Mouse (Mus musculus): ENCODE measurements at regions not wholly inside any gene's neighbourhood (a gene's known extent, or its start where the extent isn't known, plus 50 kb on each side); places are given as distances from the start of the nearest gene placed in this dataset.
"Not testable (repeated sequence)": the region's sequence is repeated elsewhere in the genome, so short reads cannot be mapped to it uniquely, and the experiment has no call there.

DNA sequence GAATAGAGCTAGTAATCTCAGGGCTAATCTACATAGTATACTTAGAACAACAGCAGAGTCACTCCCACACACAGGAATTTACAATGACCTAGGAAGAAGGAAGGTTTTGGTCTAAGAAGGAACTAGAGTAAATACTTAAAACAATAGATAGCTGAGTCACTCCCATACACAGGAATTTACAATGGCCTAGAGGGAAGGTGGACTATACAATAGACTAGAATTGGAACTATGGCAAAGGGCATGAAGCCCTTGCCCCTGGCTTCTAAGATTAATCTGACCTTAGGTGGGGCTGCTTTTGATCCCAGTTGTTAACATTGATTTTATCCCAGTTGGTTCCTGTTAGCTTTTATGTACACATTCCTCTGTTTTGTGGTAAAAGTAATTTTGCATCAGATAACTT, 427.8 kb upstream of the Clint1 start:
- not testable (repeated sequence) for DNase-seq (ENCODE audit: low spot score)

DNA sequence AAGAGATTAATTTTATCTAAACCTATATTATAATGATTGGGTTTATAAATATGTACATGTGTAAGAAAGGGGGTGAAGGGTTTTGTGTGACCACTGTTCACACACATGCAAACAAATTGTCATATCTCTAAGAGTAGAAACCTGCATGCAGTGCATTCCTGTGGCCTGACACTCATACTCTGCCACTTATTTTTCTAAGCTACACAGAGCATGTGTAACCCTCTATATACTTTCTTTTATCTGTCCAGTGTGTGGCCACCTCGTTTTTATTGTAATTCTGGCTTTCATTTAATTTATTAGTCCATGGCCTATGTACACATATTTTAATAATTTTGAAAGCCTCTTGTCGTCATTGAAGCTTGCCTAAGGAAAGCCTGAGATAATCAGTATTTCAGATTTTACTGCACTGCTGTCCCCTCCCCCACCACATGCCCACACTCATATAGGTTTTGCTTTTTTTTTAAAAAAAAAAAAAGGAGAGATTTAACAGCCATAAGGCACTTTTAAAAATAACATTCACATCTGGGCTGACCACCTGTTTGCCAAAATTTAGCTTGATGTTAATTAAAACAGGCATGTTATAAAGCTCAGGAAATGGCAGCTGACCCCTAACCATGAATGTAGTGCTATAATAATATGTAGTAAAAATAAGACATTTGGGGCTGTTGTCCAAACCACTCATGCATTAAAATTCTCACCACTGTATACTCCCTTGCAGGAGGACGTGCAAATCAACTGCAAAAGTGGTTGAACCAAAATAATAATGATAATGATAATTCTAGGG, 410.7 kb upstream of the Clint1 start:
- DNase-seq (ENCODE audit: low spot score), result no peak

DNA sequence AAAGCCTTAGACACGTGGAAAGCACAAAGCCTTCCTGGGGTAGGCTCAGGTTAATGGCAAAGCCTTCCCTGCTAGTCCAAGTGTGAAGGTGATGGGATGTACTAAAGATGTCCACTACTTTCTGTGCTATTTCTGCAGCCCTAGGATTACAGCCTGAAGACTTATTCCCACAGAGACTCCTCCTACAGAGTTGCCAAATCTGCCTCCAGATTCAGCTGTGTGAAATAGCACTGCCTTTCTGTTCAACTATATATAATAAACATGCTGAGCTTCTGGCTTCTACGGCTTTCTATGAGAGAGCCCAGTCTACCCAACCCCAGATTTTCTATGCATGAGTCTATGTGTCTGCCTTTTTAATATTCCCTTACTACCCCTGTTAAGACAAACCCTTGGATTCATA, 405.3 kb upstream of the Clint1 start:
- DNase-seq (ENCODE audit: low spot score), result no peak

DNA sequence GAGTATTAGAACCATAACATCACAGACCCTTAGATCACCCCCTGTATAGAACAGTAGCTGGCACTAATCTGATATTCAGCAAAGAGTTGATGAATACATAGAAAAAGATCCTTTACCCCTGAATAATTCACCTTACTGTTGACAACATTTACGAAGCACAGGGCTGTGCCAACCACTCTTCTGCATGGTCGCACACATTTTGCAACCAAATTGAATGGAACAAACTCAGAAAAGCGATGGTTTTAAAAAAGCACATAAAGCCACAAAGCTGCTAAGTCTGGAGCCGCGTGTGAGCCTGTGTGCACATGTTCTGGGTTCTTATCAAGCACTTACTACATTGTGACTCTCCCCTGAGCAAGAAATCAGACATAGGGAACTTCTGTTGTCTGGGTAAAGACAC, 397.6 kb upstream of the Clint1 start:
- no peak for DNase-seq (ENCODE audit: low spot score)

- no peak for DNase-seq (ENCODE audit: low spot score)
These were observed 396.9 kb upstream of the Clint1 start for GRCm38 (mm10) chr11:45454933-45455332.

GRCm38 (mm10) chr11:45456724-45457123, 395.1 kb upstream of the Clint1 start:
- no peak for DNase-seq (ENCODE audit: low spot score)

DNA sequence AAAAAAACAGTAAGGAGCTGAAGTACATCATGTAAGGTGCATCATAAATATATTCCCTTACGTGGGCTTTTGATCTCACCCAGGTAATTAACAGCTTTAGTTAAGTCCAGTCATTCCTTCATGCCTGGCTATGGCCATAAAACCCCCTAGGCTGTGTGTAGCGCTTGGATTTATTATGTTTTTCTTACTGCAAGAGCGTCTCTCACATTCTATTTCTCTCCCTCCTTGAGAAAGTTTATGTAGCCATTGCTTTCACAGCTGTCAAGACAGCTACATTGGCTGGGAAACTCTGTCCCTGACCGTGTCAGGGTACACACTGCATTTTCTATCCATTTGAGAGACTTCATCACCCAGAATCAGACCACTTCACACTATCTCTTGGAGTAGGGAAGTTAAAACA, 394.3 kb upstream of the Clint1 start:
- DNase-seq (ENCODE audit: low spot score), result no peak

DNA sequence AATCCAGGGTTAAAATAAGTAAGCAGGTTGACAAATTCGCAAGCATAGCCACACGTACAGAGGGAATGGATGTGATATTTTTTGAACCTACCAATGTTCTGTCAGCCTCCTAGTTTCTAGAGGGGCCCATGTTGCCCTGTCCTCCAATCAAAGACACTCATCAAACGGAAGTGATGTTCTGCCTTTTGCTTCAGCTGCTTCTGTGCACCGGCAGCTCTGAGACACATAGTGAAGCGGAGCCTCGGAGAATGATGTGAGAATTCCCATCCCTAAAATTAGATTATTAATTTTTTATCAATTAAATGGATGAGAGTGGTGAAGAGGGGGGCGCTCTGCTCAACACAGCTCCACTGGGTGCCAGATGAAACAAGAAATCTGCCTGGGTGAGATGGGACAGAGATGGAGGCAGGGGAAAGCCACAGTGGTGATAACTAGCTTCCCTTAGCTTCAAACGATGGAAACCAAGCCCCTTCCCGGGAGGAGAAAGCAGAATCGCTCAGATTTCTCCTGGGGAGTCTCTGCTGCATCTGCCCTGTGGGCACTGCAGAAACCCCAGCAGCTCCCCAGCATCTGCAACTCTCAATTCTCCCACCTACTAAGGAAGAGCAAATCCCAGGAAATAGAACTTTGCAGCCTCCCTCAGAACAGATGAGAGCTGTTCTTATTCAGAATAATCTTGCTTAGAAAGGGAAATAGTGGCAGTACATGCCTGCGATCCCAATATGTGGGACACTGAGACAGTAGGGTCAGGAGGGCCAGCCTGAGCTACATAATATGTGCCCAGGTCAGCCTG, 391.7 kb upstream of the Clint1 start:
- no peak for DNase-seq (ENCODE audit: low spot score)

- DNase-seq (ENCODE audit: low spot score), result no peak
These were observed 387.4 kb upstream of the Clint1 start for GRCm38 (mm10) chr11:45464501-45464900.

DNA sequence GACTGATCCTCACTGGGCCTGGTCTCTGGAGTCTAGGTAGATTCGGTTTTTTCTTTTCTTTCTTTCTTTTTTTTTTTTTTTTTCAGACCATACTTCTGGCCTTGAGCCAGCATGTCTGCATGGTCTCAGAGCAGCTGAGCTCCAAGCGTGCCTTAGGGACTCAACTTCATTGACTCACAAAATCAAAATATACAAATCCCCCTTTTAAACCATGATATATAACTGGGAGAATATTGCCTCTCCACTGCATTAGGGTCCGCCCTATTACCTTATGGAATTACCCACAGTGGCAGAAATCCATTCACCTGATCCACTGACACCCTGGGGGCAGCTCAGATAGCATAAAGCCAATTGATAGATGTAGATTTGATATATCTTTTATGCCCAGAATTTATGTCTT, 385.5 kb upstream of the Clint1 start:
- no peak for DNase-seq (ENCODE audit: low spot score)

GRCm38 (mm10) chr11:45472171-45472570, 379.7 kb upstream of the Clint1 start:
- DNase-seq (ENCODE audit: low spot score), result no peak

DNA sequence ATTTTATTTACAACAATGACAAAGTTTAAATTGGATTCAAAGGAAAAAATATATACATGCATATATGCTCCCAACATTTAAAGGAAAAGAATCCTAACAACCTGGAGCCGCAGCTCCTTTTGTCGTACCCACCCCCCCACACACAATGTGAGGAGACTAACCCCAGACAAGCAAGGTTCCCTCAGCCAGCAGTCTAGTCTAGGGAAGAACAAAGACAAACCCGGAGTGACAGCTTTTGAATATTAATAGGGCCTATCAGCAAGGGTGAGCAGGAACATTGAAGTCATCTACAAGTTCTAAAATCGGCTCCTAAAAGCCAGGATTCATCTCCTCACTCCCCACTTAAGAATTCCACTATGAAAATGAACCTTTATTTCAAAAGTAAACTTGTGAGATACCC, 374.9 kb upstream of the Clint1 start:
- no peak for DNase-seq (ENCODE audit: low spot score)

DNA sequence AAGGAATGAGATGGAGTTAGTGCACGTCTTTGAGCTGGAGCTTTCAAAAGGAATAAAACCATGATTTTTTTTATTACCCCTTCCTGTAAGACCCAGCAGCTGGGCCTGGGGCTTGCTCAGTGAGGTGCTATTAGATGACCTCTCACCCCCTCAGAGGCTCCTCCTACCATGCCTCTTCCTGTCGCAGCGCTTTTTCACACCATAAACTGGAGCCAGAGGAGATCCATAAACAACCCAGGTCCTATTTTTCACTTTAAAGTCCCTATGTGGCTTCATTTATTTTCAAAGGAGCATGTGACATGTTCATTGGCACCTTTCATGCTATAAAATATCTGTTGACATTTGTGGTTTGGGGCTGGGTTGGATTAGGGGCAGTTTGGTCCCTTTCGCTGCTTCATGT, 365.9 kb upstream of the Clint1 start:
- no peak for DNase-seq (ENCODE audit: low spot score)

DNA sequence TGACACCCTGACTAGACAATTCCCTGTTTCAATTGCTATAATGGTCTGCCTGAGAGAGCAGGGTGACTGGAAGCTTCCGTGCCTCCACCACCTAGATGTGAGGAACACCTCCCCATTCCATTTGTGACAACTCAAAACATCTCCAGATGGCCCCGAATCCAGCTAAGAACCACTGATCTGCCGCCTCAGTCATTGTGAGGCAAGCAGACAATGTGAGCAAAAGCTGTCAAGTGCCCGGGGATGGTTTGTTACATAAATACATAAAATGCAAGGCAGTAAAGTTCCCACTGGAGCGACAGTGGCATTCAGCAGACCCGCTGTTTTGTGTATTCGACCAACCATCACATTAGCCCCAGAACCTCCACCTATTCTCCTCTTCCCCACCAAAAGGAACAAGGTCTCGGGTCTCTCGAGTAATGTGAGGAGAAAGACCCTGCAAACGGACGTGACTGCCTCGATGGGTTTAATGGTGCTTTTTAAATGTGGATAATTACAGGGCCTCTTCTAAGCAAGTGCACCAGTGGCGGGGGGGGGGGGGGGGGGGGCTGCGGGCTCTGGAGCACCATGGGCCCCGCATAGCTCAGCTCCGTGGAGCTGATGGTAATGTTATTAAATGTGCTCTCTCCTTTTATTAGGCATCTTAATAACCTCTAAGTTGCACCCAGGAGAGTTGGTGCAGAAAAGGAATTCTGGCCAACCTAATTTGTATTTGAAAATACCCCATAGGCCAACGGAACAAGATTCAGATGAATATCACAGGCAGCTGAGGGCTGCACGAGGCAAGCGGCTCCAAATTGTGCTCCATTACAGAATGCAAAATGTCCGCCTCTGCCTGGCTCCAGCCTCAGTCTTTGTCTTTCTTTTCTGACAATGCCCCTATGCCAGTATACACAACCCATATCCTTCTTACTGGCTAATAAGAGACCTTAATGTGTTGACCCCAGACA, 360.6 kb upstream of the Clint1 start:
- DNase-seq (ENCODE audit: low spot score), result no peak

- DNase-seq (ENCODE audit: low spot score), result no peak
These were observed 356.6 kb upstream of the Clint1 start for GRCm38 (mm10) chr11:45495246-45495645.

DNA sequence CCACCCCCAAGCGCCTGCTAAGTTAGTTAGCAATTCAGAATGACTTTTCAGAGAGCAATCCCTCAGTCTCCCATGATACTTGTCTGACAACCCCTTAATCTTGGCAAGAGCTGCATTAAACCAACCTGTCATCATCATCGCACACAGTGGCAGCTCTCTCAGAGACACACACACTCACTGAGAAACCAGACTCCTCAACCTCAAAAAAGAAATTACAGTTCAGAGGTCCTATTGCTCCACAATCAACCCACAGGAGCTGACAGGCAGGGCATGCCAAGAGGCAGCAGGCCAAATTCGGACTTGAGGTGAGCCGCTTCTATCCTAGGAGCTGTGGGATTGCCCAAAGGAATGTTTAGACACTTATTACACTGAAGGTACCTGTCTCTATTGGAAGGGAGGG, 343.3 kb upstream of the Clint1 start:
- DNase-seq (ENCODE audit: low spot score), result no peak

GRCm38 (mm10) chr11:45509278-45509677, 342.6 kb upstream of the Clint1 start:
- no peak for DNase-seq (ENCODE audit: low spot score)

DNA sequence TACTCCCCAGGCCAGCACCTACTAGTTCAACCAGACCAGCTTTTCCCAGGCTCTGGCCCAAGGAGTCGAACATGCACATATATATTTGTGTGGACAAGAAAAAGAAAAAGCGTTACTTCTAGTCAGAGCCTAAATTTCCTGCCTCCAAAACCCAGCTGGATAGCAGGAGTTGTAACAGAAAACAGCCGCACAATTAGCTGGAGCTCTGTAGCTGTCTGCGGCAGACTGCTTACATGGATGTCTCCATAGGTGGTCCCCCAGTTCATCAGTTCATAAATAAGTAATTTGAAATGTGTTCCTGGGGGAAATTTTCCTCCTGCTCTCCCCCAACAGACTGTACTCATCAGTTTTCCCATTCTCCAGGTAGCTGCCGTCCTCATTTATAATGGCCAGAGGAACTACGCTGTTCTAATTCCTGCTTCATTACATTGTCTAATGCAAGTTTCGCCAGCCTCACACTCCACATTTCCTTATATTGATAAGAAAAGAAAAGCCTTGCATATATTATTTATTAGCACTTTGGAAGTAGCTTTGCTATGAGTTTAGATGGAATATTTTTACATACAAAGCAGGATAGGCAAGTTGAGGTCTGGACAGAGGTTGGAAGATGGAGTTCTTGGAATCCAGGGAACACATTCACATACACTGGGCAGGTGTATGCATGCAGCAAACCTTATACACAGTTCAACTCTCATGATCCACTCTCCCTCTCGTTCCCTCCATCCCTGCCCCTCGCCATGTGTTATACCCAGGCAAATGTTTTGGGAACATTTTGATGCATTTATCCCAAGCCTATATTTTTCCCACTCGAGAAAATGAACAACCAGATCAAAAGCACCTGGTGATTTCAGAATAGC, 337.2 kb upstream of the Clint1 start:
- no peak for DNase-seq (ENCODE audit: low spot score)

DNA sequence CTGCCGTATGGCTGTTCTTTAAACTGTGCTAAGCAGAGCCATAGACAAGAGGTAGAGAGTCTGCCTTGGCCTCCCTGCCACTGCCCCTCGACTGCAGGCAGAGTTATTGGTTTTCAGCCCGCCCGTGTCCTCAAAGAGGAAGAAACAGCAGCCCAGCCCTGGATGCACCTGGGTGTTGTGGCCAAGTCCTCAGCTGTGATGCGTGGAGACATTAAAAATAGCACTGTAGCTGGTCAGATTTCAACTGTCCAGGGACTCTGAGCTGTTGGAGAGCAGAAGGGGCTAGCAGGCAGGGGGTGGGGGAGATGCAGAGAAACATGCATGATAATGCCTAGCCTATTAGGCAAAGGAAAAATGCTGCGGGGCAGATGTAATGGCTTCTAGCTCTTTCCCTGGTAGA, 327.1 kb upstream of the Clint1 start:
- no peak for DNase-seq (ENCODE audit: low spot score)

DNA sequence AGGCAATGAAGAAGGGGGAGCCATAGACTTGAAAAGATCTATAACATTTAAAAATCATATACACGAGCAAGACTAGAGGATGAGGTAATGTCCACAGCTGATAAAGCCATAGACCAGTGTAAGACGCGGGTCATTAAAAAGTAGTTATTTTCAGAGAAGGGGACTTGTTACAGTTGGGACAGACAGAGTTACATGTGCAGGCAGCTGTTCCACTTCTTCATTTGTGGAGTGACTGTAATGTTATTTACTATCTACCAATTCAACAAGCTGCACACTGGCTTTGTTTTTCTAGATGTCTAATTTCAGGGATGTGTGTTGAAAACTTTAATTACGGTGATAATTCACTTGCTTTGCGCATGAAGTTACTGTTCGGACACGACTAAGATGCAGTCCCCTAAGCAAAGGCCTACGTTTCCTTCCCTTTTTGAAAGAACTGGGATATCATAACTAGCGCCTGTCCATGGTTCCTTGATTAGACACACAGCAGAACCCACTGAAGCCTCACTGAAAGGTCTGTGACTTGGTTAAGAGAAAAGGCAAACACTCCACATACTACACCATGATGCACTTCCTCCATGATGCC, 320.7 kb upstream of the Clint1 start:
- no peak for DNase-seq (ENCODE audit: low spot score)

DNA sequence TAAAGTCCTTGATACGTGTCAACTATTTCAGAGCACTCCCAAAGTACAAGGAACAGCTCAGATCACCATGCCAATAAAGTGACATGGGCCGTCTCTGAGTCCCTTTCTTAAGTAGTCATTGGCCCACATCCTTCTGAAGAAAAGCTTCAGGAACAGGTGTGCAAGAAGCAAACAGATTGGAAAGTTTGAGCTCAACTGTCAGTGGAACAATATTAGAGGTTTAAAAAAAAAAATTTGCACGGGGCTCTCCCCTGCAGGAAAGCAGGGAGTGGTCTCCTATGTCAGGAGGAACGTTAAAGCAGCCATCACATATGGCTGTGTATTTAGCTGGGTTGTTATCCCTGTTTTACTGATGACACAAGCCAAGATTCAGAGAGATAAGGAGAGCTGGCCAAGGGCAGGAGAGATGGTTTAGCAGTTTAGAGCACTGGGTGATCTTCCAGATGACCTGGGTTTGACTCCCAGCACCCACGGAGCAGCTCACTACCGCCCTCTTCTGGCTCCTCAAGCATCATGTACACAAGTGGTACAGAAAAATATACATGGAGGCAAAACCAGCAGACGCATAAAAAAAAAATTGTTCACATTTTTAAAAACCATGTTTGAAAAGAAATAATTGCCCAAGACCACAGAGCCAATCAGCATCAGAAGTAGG, 318.3 kb upstream of the Clint1 start:
- no peak for DNase-seq (ENCODE audit: low spot score)

Measured in ovary, adult 18-20 months (tissue).